Mouse (Mus musculus): ENCODE measurements around the gene Nfkb2. TPM values are rescaled to one million over a fixed set of nuclear protein-coding genes. Genes with fewer than 3 reads are reported as not detected.

Gene Nfkb2
- total and polyA plus RNA-seq, 2 experiments from 2014 or later, result 1.3 to 2.2 TPM

GRCm38 (mm10) chr19:46308303-46308702 lies 4.2 kb downstream of the Nfkb2 start:
- DNase-seq, result no peak
- no peak for TF ChIP-seq CTCF (IDR thresholded peaks at IDR 0.05; ENCODE audit: low read depth)
- H3K9me3 ChIP-seq (ENCODE audit: low read length), result no peaks in the 10 kb centered on the region
- peak overlapping the region; percentile 46; the same call in 1 of the 2 replicates for H3K4me3 ChIP-seq (ENCODE audit: low read depth, low read length)
- ATAC-seq, result no peak
- peaks cover 13% of the 10 kb centered on the region for H3K27me3 ChIP-seq (ENCODE audit: insufficient read depth, low read length)
- H3K4me1 ChIP-seq (ENCODE audit: insufficient read depth), result peaks cover 6% of the 10 kb centered on the region; the same call in 1 of the 2 replicates
- H3K4me2 ChIP-seq (ENCODE audit: low read depth), result peak overlapping the region; percentile 90
- 62% methylated on average over 16 of the region's 16 CpGs for WGBS
- no peak overlapping the region for H3K27ac ChIP-seq (ENCODE audit: low read depth, low read length)
- 0 out of 2 replicates have a peak overlapping the region, but pooled peaks have one; percentile 56 for H3K9ac ChIP-seq
- peaks cover 25% of the 10 kb centered on the region for H3K36me3 ChIP-seq (ENCODE audit: insufficient read depth)

DNA sequence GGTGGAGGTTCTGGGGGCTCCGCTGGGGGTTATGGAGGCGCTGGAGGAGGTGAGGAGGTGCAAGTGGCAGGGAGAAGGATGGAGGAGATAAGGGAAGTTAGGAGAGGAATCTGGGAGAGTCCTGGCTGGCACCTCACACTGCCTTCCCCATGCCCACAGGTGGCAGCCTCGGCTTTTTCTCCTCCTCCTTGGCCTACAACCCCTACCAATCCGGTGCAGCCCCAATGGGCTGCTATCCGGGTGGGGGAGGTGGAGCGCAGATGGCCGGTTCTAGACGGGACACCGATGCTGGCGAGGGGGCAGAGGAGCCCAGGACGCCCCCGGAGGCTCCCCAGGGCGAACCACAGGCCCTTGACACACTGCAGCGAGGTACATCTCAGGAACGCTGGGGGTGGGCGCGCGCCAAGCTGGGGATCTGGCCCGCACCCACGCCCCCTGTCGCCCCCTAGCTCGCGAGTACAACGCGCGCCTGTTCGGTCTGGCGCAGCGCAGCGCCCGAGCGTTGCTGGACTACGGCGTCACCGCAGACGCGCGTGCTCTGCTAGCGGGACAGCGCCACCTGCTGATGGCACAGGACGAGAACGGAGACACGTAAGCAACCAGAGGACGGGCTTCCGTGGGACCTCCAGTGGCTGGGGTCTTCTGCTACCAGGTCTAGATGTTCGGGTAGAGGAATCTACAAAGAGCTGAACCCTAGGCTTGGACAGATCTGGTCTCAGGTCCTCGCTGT lies 4.8 kb downstream of the Nfkb2 start:
- TF ChIP-seq CTCF (IDR thresholded peaks at IDR 0.05; ENCODE audit: low read depth), result peak; percentile 98
- 1% methylated on average over 46 of the region's 47 CpGs for WGBS
- Histone ChIP-seq H3K27ac (ENCODE audit: low read depth, low read length) (no peak overlapping the region), H3K9me3 (ENCODE audit: low read length) (no peaks in the 10 kb centered on the region), H3K4me3 (ENCODE audit: low read depth, low read length) (peak overlapping the region; percentile 46), H3K4me1 (ENCODE audit: insufficient read depth) (peaks cover 6% of the 10 kb centered on the region; the same call in 1 of the 2 replicates), H3K9ac (peak overlapping the region; percentile 56), H3K36me3 (ENCODE audit: insufficient read depth) (peaks cover 29% of the 10 kb centered on the region), H3K27me3 (ENCODE audit: insufficient read depth, low read length) (peaks cover 13% of the 10 kb centered on the region), H3K4me2 (ENCODE audit: low read depth) (peak overlapping the region; percentile 90)
- ATAC-seq, result peak; percentile 84
- peak; percentile 95 for DNase-seq

DNA sequence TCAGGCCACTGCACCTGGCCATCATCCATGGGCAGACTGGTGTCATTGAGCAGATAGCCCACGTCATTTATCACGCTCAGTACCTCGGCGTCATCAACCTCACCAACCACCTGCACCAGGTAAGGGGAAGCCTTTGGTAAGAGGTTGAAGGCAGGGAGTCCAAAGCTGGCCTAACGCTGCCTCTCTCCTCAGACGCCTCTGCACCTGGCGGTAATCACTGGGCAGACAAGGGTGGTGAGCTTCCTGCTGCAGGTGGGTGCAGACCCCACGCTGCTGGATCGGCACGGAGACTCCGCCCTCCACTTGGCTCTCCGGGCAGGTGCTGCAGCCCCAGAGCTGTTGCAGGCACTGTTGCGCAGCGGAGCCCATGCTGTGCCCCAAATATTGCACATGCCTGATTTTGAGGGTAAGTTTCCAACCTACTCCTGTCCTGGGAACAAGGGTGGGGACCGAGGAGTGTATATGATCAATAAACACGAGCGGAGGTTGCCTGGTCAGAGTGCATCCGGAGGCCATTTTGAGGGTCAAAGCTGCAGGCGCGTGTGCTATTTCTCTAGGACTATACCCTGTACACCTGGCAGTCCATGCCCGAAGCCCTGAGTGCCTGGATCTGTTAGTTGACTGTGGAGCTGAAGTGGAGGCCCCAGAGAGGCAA lies 5.7 kb downstream of the Nfkb2 start:
- TF ChIP-seq CTCF (IDR thresholded peaks at IDR 0.05; ENCODE audit: low read depth), result no peak
- H3K4me3 ChIP-seq (ENCODE audit: low read depth, low read length), result no peak overlapping the region
- peaks cover 36% of the 10 kb centered on the region for H3K36me3 ChIP-seq (ENCODE audit: insufficient read depth)
- 85% methylated on average over 21 of the region's 21 CpGs for WGBS
- H3K9ac ChIP-seq, result no peak overlapping the region
- H3K27me3 ChIP-seq (ENCODE audit: insufficient read depth, low read length), result peaks cover 7% of the 10 kb centered on the region
- H3K9me3 ChIP-seq (ENCODE audit: low read length), result no peaks in the 10 kb centered on the region
- H3K27ac ChIP-seq (ENCODE audit: low read depth, low read length), result no peak overlapping the region
- H3K4me2 ChIP-seq (ENCODE audit: low read depth), result no peak overlapping the region
- no peaks in the 10 kb centered on the region for H3K4me1 ChIP-seq (ENCODE audit: insufficient read depth)
- ATAC-seq (no peak), DNase-seq (no peak)

- Histone ChIP-seq H3K4me2 (ENCODE audit: low read depth) (no peak overlapping the region), H3K36me3 (ENCODE audit: insufficient read depth) (peaks cover 36% of the 10 kb centered on the region), H3K9me3 (ENCODE audit: low read length) (no peaks in the 10 kb centered on the region), H3K9ac (no peak overlapping the region), H3K4me3 (ENCODE audit: low read depth, low read length) (no peak overlapping the region), H3K27ac (ENCODE audit: low read depth, low read length) (no peak overlapping the region), H3K27me3 (ENCODE audit: insufficient read depth, low read length) (peaks cover 6% of the 10 kb centered on the region), H3K4me1 (ENCODE audit: insufficient read depth) (no peaks in the 10 kb centered on the region)
- TF ChIP-seq CTCF (IDR thresholded peaks at IDR 0.05; ENCODE audit: low read depth), result no peak
- 91% methylated on average over 12 of the region's 12 CpGs for WGBS
- ATAC-seq (no peak), DNase-seq (no peak)
Observed at GRCm38 (mm10) chr19:46310312-46310865, 6.3 kb downstream of the Nfkb2 start.

GRCm38 (mm10) chr19:46311341-46311740 lies 7.2 kb downstream of the Nfkb2 start:
- Histone ChIP-seq H3K9me3 (ENCODE audit: low read length) (no peaks in the 10 kb centered on the region), H3K4me3 (ENCODE audit: low read depth, low read length) (no peak overlapping the region), H3K4me1 (ENCODE audit: insufficient read depth) (peaks cover under 1% of the 10 kb centered on the region; the same call in 1 of the 2 replicates), H3K27me3 (ENCODE audit: insufficient read depth, low read length) (peaks cover 12% of the 10 kb centered on the region; the same call in 1 of the 2 replicates), H3K27ac (ENCODE audit: low read depth, low read length) (no peak overlapping the region), H3K36me3 (ENCODE audit: insufficient read depth) (peaks cover 36% of the 10 kb centered on the region), H3K9ac (no peak overlapping the region), H3K4me2 (ENCODE audit: low read depth) (no peak overlapping the region)
- 85% methylated on average over 9 of the region's 9 CpGs for whole genome bisulfite sequencing
- no peak for TF ChIP-seq CTCF (IDR thresholded peaks at IDR 0.05; ENCODE audit: low read depth)
- ATAC-seq, result no peak
- DNase-seq, result no peak

DNA sequence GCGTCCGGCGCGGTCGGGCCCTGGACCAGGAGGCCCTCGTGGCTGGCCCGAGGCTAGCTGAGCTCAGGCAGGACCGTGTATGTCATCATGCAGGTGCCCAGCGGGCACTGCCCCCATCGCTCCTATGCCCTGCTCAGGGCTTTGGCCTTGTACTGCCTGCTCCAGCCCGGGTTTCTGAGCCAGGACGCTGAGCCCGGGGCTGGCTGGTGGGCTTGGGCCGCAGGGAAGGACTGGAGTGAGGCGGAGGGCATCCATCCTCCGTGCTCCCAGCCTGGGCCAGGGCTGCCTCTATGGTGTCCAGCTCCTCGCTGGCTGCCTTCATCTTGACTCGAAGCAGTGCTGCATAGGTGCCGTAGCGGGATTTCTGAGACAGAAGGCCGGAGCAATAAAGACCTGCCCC lies 8.4 kb downstream of the Nfkb2 start:
- no peak for TF ChIP-seq CTCF (IDR thresholded peaks at IDR 0.05; ENCODE audit: low read depth)
- Histone ChIP-seq H3K9ac (no peak overlapping the region), H3K9me3 (ENCODE audit: low read length) (no peaks in the 10 kb centered on the region), H3K27me3 (ENCODE audit: insufficient read depth, low read length) (0 out of 2 replicates have a peak, but pooled peaks cover 17% of the 10 kb centered on the region), H3K36me3 (ENCODE audit: insufficient read depth) (peaks cover 36% of the 10 kb centered on the region), H3K4me1 (ENCODE audit: insufficient read depth) (peaks cover 8% of the 10 kb centered on the region; the same call in 1 of the 2 replicates), H3K27ac (ENCODE audit: low read depth, low read length) (no peak overlapping the region), H3K4me3 (ENCODE audit: low read depth, low read length) (no peak overlapping the region), H3K4me2 (ENCODE audit: low read depth) (no peak overlapping the region)
- ATAC-seq, result no peak
- DNase-seq, result no peak
- WGBS, result 92% methylated on average over 21 of the region's 21 CpGs
